Mouse (Mus musculus): ENCODE measurements around the gene Cep350. TPM values are rescaled to one million over a fixed set of nuclear protein-coding genes. Genes with fewer than 3 reads are reported as not detected.

Gene Cep350
- polyA plus RNA-seq, 1 experiment from 2014 or later: 8.5 TPM

DNA sequence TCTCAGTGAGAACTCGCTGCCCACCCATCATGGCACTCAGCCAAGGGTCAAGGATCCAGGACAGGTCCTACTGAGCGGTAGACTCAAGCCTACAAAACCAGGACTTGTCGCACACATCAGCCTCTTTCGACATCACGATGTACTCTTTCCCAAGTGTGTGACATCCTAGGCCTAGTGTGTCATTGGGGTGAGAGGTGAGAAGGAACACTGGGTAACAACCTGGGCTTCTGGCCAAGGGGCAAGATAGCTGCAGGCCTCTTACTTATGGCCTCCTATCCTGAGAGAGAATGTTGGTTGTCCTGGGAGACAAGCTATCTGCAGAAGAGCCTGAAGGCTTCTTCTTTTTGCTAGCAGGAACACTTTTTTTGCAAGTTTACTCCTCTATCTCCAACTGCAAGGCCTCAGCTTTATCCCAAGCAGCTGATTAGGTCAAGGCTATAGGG lies 177.2 kb downstream of the Cep350 start:
- Histone ChIP-seq H3K27ac (ENCODE audit: low read depth, low read length) (no peak overlapping the region), H3K9me3 (replicated peaks; ENCODE audit: control insufficient read depth, low read length) (no peaks in the 10 kb centered on the region), H3K4me2 (no peak overlapping the region), H3K27me3 (ENCODE audit: control insufficient read depth, insufficient read depth, low read length) (no peaks in the 10 kb centered on the region), H3K9ac (ENCODE audit: low read depth, low read length) (no peak overlapping the region), H3K4me1 (ENCODE audit: control insufficient read depth, insufficient read depth, low read length) (peaks cover 10% of the 10 kb centered on the region), H3K4me3 (ENCODE audit: low read depth, low read length) (no peak overlapping the region), H3K36me3 (ENCODE audit: control insufficient read depth, insufficient read depth, low read length) (peaks cover 7% of the 10 kb centered on the region; the same call in 1 of the 2 replicates)
- no peak for ATAC-seq (replicated peaks; ENCODE audit: insufficient number of reproducible peaks, low FRiP score, low TSS enrichment)
- WGBS (ENCODE audit: insufficient replicate concordance): 81% methylated on average over 5 of the region's 5 CpGs

Other genes starting within 250 kb of the Cep350 start
- not detected in 2 replicates for gene Lhx4, start 221.6 kb downstream of the Cep350 start, polyA plus RNA-seq (2014; fragmentation: Nextera tagmentation; extraction: Ambion mirVana)
- gene Qsox1, start 160.4 kb downstream of the Cep350 start, polyA plus RNA-seq (2014; fragmentation: Nextera tagmentation; extraction: Ambion mirVana): 10.7 and 12.1 TPM in 2 replicates
- gene Tor1aip2, start 62.1 kb upstream of the Cep350 start, polyA plus RNA-seq (2014; fragmentation: Nextera tagmentation; extraction: Ambion mirVana): 103 and 105 TPM in 2 replicates
- gene Tor1aip1, start 63.2 kb upstream of the Cep350 start, polyA plus RNA-seq (2014; fragmentation: Nextera tagmentation; extraction: Ambion mirVana): 30.5 and 37.6 TPM in 2 replicates
- gene Fam163a, start 231.8 kb upstream of the Cep350 start, polyA plus RNA-seq (2014; fragmentation: Nextera tagmentation; extraction: Ambion mirVana): 2.0 and 2.9 TPM in 2 replicates

Data from heart, embryonic 11.5 days (tissue).